Mouse (Mus musculus): ENCODE measurements at regions not wholly inside any gene's neighbourhood (a gene's known extent, or its start where the extent isn't known, plus 50 kb on each side); places are given as distances from the start of the nearest gene placed in this dataset.

GRCm38 (mm10) chr14:108334879-108335278 is 579.1 kb downstream of the Slitrk1 start:
- DNase-seq (ENCODE audit: low read depth, low spot score) = no peak

GRCm38 (mm10) chr14:108326425-108326824 is 587.5 kb downstream of the Slitrk1 start:
- no peak for DNase-seq (ENCODE audit: low read depth, low spot score)

- DNase-seq (ENCODE audit: low read depth, low spot score) = no peak
Observed at GRCm38 (mm10) chr14:108323364-108324037, 590.5 kb downstream of the Slitrk1 start.

GRCm38 (mm10) chr14:108307627-108308026 is 606.3 kb downstream of the Slitrk1 start:
- no peak for DNase-seq (ENCODE audit: low read depth, low spot score)

- DNase-seq (ENCODE audit: low read depth, low spot score) = no peak
Observed at GRCm38 (mm10) chr14:108279630-108280029, 634.3 kb downstream of the Slitrk1 start.

GRCm38 (mm10) chr14:108261083-108261482 is 652.9 kb downstream of the Slitrk1 start:
- no peak for DNase-seq (ENCODE audit: low read depth, low spot score)

GRCm38 (mm10) chr14:108247365-108247764 is 666.6 kb downstream of the Slitrk1 start:
- DNase-seq (ENCODE audit: low read depth, low spot score) = no peak

GRCm38 (mm10) chr14:108225483-108226124 is 688.4 kb downstream of the Slitrk1 start:
- DNase-seq (ENCODE audit: low read depth, low spot score) = no peak

- no peak for DNase-seq (ENCODE audit: low read depth, low spot score)
Observed at GRCm38 (mm10) chr14:108209246-108209645, 704.7 kb downstream of the Slitrk1 start.

GRCm38 (mm10) chr14:108199133-108199532 is 714.8 kb downstream of the Slitrk1 start:
- no peak for DNase-seq (ENCODE audit: low read depth, low spot score)

- DNase-seq (ENCODE audit: low read depth, low spot score) = no peak
Observed at GRCm38 (mm10) chr14:108180920-108181319, 733.0 kb downstream of the Slitrk1 start.

- DNase-seq (ENCODE audit: low read depth, low spot score) = no peak
Observed at GRCm38 (mm10) chr14:108175275-108175860, 738.6 kb downstream of the Slitrk1 start.

- no peak for DNase-seq (ENCODE audit: low read depth, low spot score)
Observed at GRCm38 (mm10) chr14:108152981-108153380, 761.0 kb downstream of the Slitrk1 start.

GRCm38 (mm10) chr14:108123147-108123546 is 790.8 kb downstream of the Slitrk1 start:
- DNase-seq (ENCODE audit: low read depth, low spot score) = no peak

- no peak for DNase-seq (ENCODE audit: low read depth, low spot score)
Observed at GRCm38 (mm10) chr14:108105009-108105408, 808.9 kb downstream of the Slitrk1 start.

GRCm38 (mm10) chr14:108090965-108091364 is 823.0 kb downstream of the Slitrk1 start:
- no peak for DNase-seq (ENCODE audit: low read depth, low spot score)

GRCm38 (mm10) chr14:108049997-108050396 is 864.0 kb downstream of the Slitrk1 start:
- no peak for DNase-seq (ENCODE audit: low read depth, low spot score)

GRCm38 (mm10) chr14:108035959-108036358 is 878.0 kb downstream of the Slitrk1 start:
- no peak for DNase-seq (ENCODE audit: low read depth, low spot score)

GRCm38 (mm10) chr14:108034162-108034561 is 879.8 kb downstream of the Slitrk1 start:
- DNase-seq (ENCODE audit: low read depth, low spot score) = no peak

GRCm38 (mm10) chr14:108022551-108022950 is 891.4 kb downstream of the Slitrk1 start:
- DNase-seq (ENCODE audit: low read depth, low spot score) = no peak

GRCm38 (mm10) chr14:108022066-108022465 is 891.9 kb downstream of the Slitrk1 start:
- no peak for DNase-seq (ENCODE audit: low read depth, low spot score)

- DNase-seq (ENCODE audit: low read depth, low spot score) = no peak
Observed at GRCm38 (mm10) chr14:108021331-108021730, 892.6 kb downstream of the Slitrk1 start.

GRCm38 (mm10) chr14:107987752-107988285 is 926.1 kb downstream of the Slitrk1 start:
- no peak for DNase-seq (ENCODE audit: low read depth, low spot score)
